Mouse (Mus musculus): Measurements from ENCODE around the gene Smc5. TPM values are rescaled to one million over a fixed set of nuclear protein-coding genes. Genes with fewer than 3 reads are reported as not detected.
A peak's percentile ranks its signal among the peaks of the same experiment; 100 is the strongest.

The Smc5 gene
- polyA plus RNA-seq (2015; fragmentation: Nextera tagmentation; extraction: Ambion mirVana): 24.6 and 27.5 TPM in 2 replicates

DNA sequence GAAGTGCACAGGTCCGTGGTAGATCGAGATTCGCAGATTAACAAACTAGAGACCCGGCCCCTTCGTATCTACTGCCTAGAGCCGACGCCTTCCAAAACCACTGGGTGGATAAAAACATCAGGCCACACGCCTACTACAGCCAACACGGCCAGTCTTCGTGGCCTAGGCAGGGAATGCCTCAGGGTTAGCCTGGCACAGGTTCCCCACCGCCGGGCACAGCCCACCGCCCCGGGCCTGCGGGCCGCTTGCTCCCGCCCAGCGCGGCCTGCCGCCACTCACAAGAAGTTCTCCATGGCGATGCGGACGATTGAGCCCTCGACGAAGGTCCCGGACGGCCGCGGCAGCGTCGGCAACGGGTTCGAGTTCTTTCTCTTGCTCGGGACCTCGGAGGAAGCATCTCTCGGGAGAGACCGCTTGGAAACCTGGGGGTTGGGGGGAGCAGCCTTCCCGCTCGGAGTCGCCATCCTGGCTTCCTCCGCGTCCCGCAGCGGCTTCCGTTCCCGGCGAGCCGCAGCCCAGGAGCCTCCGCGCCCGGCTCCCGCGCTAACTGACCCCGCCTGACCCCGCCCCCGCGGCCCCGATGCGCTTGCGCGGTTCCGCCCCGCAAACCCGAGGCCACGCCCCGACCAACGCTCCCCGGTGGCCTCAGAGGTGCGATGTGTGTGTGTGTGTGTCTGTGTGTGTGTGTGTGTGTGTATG is at the start of gene Smc5:
TSS of gene Smc5 (minus strand) at position 543 of the 699 bp plus-strand sequence.
- Histone ChIP-seq H3K27me3 (replicated peaks) (no peaks in the 10 kb centered on the region), H3K9ac (replicated peaks) (peak within 1 kb of the TSS; percentile 93), H3K4me1 (peaks cover 8% of the 10 kb centered on the region), H3K4me3 (replicated peaks) (peak within 1 kb of the TSS; percentile 91), H3K4me2 (peak within 1 kb of the TSS; percentile 62), H3K36me3 (no peaks in the 10 kb centered on the region), H3K9me3 (replicated peaks) (no peaks in the 10 kb centered on the region), H3K27ac (replicated peaks) (peak within 1 kb of the TSS; percentile 74)
- ATAC-seq (ENCODE audit: low FRiP score): peak; percentile 95
- WGBS: under 1% methylated on average over 69 of the region's 69 CpGs

DNA sequence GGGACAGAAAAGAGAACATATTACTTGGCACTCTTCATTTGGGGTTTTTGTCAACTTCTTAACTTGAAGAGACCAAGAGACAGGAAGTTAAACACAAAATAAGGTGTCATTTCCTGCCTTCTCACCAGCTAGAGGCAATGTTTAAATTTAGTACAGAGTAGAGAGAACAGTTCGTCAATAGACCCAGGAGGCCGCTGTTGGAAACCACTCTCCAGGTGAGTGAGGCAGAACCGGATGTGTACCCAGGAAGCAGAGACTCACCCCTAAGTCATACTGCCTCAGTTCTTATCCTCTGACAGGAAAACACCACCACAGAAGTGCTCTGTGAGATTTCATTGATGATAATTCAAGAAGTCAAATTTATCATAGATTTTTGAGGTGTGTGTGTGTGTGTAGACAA is 49.4 kb upstream of the Smc5 start:
- Histone ChIP-seq H3K9me3 (replicated peaks) (no peaks in the 10 kb centered on the region), H3K27ac (replicated peaks) (no peak overlapping the region), H3K27me3 (replicated peaks) (no peaks in the 10 kb centered on the region), H3K9ac (replicated peaks) (no peak overlapping the region), H3K4me3 (replicated peaks) (no peak overlapping the region), H3K4me2 (no peak overlapping the region), H3K4me1 (no peaks in the 10 kb centered on the region), H3K36me3 (no peaks in the 10 kb centered on the region)
- WGBS: 85% methylated on average over 3 of the region's 3 CpGs
- no peak for ATAC-seq (ENCODE audit: low FRiP score)

DNA sequence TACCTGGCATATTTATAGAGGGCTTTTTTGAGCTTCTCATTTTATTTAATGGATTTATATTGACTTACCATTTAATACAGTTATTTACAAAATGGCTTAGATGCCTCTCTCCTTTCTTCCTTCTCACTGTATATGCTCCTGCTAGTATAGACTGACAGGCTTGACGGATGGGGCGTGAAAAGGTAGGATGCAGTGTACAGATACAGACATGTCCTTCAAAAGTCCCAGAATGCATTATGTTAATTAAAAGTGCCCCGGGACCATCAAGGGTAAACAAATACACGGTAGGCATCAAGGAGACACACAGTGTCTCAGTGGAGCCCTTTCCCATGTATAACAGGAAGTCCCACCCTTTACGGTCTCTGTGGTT is 44.3 kb upstream of the Smc5 start:
- ATAC-seq (ENCODE audit: low FRiP score): no peak
- no peaks in the 10 kb centered on the region for H3K27me3 ChIP-seq (replicated peaks)
- H3K4me3 ChIP-seq (replicated peaks): no peak overlapping the region
- H3K9me3 ChIP-seq (replicated peaks): no peaks in the 10 kb centered on the region
- no peak overlapping the region for H3K4me2 ChIP-seq
- WGBS: 71% methylated on average over 5 of the region's 5 CpGs
- no peak overlapping the region for H3K9ac ChIP-seq (replicated peaks)
- H3K36me3 ChIP-seq: no peaks in the 10 kb centered on the region
- H3K4me1 ChIP-seq: peaks cover 6% of the 10 kb centered on the region
- H3K27ac ChIP-seq (replicated peaks): peak overlapping the region; percentile 67; the same call in 1 of the 2 replicates

DNA sequence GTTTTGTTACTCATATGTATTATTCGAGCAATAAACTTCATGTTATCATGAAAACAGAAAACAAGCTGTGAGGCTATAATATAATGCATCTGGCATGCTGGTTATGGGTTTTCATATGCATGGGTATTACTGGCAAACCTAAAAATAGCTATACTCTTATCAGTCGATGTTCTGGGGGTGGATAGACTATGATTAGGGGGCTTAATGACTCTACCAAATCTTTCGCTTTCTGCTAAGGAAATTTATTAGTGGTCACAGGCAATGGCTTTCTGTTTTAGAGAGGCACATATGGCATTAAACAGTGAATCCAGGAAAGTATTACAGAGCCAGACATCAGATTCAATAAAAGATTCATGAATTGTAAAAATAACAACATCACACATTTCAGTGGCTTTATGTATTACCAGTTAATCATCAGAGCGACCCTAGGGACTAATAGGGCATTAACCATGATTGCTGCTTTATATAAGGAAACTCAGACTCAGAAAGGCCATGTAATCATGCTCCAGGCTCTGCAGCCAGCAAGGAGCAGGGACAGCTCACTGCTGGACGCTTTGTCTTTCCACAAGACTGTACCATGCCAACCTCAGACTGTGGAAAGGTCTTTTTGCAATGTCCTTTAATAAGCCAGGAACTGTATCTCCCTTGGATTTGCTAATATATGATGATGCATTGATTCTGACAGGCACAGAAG is 43.7 kb upstream of the Smc5 start:
- Histone ChIP-seq H3K9me3 (replicated peaks) (no peaks in the 10 kb centered on the region), H3K9ac (replicated peaks) (no peak overlapping the region), H3K4me1 (peaks cover 6% of the 10 kb centered on the region), H3K4me2 (no peak overlapping the region), H3K27me3 (replicated peaks) (no peaks in the 10 kb centered on the region), H3K36me3 (no peaks in the 10 kb centered on the region), H3K4me3 (replicated peaks) (no peak overlapping the region), H3K27ac (replicated peaks) (peak overlapping the region; percentile 67; the same call in 1 of the 2 replicates)
- ATAC-seq (ENCODE audit: low FRiP score): peak; percentile 41; the same call in 1 of the 2 replicates
- WGBS: 43% methylated on average over 5 of the region's 5 CpGs

DNA sequence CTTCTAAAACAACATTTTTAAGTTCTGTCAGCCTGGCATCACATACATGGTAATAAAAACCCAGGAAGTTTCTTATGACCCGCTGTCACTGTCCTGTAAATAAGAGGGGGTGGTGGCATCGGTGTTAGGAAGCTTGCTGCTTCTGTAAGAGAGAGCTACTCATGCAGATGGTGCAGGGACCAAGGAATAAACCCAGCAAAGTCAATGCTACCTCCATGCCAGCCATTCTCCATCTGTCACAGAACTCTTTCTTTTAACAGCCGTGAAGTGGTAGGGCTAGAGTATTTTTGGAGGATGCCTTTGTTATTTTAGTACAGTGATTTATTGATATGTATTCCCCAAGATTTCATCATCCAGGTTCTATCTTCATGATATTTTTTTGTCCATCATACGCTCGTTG is 43.2 kb upstream of the Smc5 start:
- Histone ChIP-seq H3K9me3 (replicated peaks) (no peaks in the 10 kb centered on the region), H3K27me3 (replicated peaks) (no peaks in the 10 kb centered on the region), H3K9ac (replicated peaks) (no peak overlapping the region), H3K27ac (replicated peaks) (no peak overlapping the region), H3K36me3 (no peaks in the 10 kb centered on the region), H3K4me1 (peaks cover 6% of the 10 kb centered on the region), H3K4me3 (replicated peaks) (no peak overlapping the region), H3K4me2 (no peak overlapping the region)
- ATAC-seq (ENCODE audit: low FRiP score): 0 out of 2 replicates have a peak, but pooled peaks have one; percentile 3
- WGBS: 62% methylated on average over 5 of the region's 5 CpGs

DNA sequence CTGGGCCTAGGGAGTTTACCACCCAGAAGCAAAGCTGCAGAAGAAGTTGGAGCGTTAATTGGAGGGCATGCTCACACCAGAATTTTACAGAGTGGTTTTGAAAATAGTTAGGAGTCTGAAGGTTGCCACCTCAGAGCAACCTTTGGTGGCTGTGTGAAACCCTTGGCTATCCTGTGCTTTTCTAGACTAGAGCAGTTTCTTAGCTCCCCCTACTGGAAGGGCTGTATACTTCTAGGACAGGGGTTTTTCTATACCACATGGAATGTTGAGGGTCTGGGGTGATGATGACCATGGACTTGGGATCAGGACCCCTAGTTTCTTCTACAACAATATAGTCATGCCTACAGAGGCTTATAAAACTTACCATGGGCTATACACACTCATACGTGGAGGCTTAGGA is 36.3 kb upstream of the Smc5 start:
- no peak overlapping the region for H3K9ac ChIP-seq (replicated peaks)
- no peak overlapping the region for H3K4me2 ChIP-seq
- 86% methylated on average over 2 of the region's 2 CpGs for WGBS
- H3K9me3 ChIP-seq (replicated peaks): no peaks in the 10 kb centered on the region
- no peaks in the 10 kb centered on the region for H3K27me3 ChIP-seq (replicated peaks)
- no peak overlapping the region for H3K27ac ChIP-seq (replicated peaks)
- ATAC-seq (ENCODE audit: low FRiP score): no peak
- H3K36me3 ChIP-seq: no peaks in the 10 kb centered on the region
- no peak overlapping the region for H3K4me3 ChIP-seq (replicated peaks)
- no peaks in the 10 kb centered on the region for H3K4me1 ChIP-seq

DNA sequence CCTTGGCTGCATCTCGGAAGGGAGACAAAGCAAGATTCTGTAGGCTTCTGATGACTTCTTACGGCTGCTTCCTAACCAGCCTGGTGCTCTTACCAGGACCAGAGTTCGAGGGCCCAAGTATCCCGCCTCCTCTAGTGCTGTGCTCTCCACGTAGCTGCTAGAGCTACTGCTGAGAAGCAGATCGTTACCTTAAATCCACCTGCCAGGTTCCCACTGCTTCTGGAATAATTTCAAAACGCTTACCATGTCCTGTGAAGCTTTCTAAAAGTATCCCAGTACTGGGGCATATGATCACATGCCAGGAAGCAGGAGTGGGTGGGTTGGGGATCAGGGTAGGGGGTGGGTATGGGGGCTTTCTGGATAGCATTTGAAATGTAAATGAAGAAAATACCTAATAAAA is 33.0 kb upstream of the Smc5 start:
- no peaks in the 10 kb centered on the region for H3K9me3 ChIP-seq (replicated peaks)
- no peak overlapping the region for H3K9ac ChIP-seq (replicated peaks)
- H3K36me3 ChIP-seq: no peaks in the 10 kb centered on the region
- no peak overlapping the region for H3K4me3 ChIP-seq (replicated peaks)
- H3K4me1 ChIP-seq: no peaks in the 10 kb centered on the region
- H3K27ac ChIP-seq (replicated peaks): no peak overlapping the region
- WGBS: 85% methylated on average over 7 of the region's 7 CpGs
- no peak for ATAC-seq (ENCODE audit: low FRiP score)
- no peak overlapping the region for H3K4me2 ChIP-seq
- no peaks in the 10 kb centered on the region for H3K27me3 ChIP-seq (replicated peaks)

DNA sequence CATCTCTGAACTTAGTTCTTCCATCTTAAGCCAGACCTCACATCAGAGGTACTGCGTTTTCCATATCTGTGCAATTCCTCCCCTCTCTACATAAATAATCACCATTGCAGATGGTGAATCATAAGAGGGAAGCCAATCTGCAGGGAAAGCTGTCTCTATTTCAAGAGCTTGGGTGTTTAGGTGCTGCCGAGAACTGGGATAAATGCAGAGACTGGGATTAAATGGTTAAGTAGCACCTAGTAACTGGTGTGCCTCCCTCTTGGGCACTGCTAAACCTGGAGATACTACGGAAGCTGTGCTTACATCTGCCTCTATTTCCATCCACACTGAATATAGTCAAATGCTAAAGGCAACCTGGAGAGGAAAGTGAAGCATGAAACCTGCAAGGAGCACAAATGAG is 26.3 kb upstream of the Smc5 start:
- WGBS: 83% methylated on average over 3 of the region's 3 CpGs
- Histone ChIP-seq H3K9me3 (replicated peaks) (no peaks in the 10 kb centered on the region), H3K27me3 (replicated peaks) (no peaks in the 10 kb centered on the region), H3K4me3 (replicated peaks) (no peak overlapping the region), H3K4me2 (no peak overlapping the region), H3K27ac (replicated peaks) (no peak overlapping the region), H3K4me1 (no peaks in the 10 kb centered on the region), H3K36me3 (no peaks in the 10 kb centered on the region), H3K9ac (replicated peaks) (no peak overlapping the region)
- ATAC-seq (ENCODE audit: low FRiP score): no peak

DNA sequence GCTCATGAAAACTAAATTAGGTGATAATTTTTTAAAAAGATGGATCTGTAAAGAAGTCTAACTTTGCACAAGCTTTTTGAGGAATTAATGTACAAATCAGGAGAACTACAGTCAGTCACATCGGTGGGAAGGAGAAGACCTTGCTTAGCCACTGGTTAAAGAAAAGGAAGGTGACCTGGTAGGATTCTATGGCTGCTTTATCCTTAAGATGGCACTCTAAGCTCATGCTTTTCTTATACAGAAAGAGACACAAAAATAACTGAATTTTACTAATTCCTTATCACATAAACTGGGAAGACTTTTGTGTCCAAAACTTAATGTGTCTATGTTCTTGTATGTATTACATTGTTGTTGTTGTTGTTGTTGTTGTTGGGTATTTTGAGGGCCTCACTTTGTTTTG is 25.2 kb upstream of the Smc5 start:
- Histone ChIP-seq H3K4me3 (replicated peaks) (no peak overlapping the region), H3K4me1 (no peaks in the 10 kb centered on the region), H3K27ac (replicated peaks) (no peak overlapping the region), H3K27me3 (replicated peaks) (no peaks in the 10 kb centered on the region), H3K9me3 (replicated peaks) (no peaks in the 10 kb centered on the region), H3K36me3 (no peaks in the 10 kb centered on the region), H3K4me2 (no peak overlapping the region), H3K9ac (replicated peaks) (no peak overlapping the region)
- ATAC-seq (ENCODE audit: low FRiP score): no peak
- 86% methylated on average over 1 of the region's 1 CpGs for WGBS

DNA sequence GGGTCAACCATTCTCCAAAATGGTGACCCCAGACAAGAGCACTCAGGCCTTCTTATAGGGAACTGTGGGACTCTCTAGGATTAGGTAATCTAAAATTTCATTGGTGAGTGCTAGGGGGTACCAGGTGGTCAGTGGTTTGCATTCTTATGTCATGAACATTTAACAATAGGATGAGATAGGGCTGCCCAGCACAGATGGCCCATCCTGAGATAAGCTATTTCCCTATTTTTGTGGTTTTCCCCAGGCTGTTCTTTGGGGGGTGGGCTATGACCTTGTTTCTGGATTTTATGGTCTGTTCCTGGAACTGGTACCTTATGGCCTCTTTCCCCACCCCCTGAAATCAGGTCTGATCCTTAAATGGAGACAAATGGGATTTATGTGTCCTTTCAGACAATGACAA is 23.5 kb upstream of the Smc5 start:
- no peaks in the 10 kb centered on the region for H3K4me1 ChIP-seq
- H3K27me3 ChIP-seq (replicated peaks): no peaks in the 10 kb centered on the region
- H3K4me2 ChIP-seq: no peak overlapping the region
- H3K4me3 ChIP-seq (replicated peaks): no peak overlapping the region
- no peaks in the 10 kb centered on the region for H3K36me3 ChIP-seq
- ATAC-seq (ENCODE audit: low FRiP score): no peak
- no peak overlapping the region for H3K9ac ChIP-seq (replicated peaks)
- H3K27ac ChIP-seq (replicated peaks): no peak overlapping the region
- no peaks in the 10 kb centered on the region for H3K9me3 ChIP-seq (replicated peaks)

DNA sequence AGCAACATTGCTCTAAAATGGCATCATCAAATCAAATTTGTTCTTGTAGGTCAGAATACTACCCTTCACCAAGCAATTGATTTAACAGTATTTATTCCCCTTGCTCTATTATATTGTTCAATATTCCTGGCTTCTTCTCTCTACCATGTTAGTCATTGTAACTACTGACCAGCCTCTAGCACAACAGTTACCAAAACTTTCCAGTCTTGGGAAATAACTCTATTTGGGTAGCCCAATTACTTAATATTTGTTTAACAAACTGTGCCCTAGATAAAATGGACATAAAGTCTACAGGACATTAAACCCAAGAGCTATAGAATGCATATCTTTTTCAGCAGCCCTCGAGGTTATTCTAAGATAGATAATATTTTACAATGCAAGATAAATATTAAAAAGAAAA is 15.6 kb upstream of the Smc5 start:
- Histone ChIP-seq H3K9ac (replicated peaks) (no peak overlapping the region), H3K4me2 (no peak overlapping the region), H3K4me3 (replicated peaks) (no peak overlapping the region), H3K27ac (replicated peaks) (no peak overlapping the region), H3K36me3 (no peaks in the 10 kb centered on the region), H3K4me1 (no peaks in the 10 kb centered on the region), H3K9me3 (replicated peaks) (0 out of 2 replicates have a peak, but pooled peaks cover 3% of the 10 kb centered on the region), H3K27me3 (replicated peaks) (no peaks in the 10 kb centered on the region)
- 86% methylated on average over 1 of the region's 1 CpGs for WGBS
- no peak for ATAC-seq (ENCODE audit: low FRiP score)

DNA sequence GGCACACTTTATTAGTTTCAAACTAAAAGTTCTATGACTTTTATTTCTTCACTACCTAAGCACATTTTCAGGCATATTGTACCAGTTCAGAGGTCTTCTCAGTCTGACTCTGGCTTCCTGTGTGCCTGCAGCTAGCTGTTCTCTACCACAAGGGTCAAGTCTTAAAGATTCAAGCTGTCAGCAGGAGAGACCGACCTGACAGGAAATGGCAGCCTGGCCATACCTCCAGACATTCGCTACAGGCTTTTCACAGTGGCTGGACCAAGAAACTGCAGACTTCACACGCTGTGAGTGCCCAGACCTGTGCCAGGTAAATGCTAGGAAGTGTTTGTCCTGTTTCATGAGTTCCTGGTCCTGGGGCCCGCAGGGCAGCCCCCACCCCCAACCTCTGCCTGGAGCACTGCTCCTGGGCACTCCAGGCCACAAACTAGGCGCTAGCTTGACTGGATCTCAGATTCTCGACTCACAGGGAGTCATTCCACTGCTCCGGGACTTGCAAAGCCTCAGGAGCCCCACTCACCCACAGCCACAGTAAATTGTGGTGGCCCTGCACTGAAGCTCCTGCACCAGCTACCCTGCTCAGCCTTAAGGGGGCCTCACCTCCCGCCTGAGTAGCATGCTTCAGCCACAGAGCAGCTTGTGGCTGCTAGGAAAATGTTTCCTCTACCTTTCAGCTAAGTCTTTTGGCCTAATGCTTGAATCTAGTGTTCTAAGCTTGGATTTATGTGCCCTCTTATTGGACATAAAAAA is 8.4 kb upstream of the Smc5 start:
- no peak for ATAC-seq (ENCODE audit: low FRiP score)
- no peak overlapping the region for H3K4me3 ChIP-seq (replicated peaks)
- no peaks in the 10 kb centered on the region for H3K9me3 ChIP-seq (replicated peaks)
- H3K36me3 ChIP-seq: no peaks in the 10 kb centered on the region
- no peaks in the 10 kb centered on the region for H3K4me1 ChIP-seq
- 63% methylated on average over 8 of the region's 8 CpGs for WGBS
- no peak overlapping the region for H3K9ac ChIP-seq (replicated peaks)
- H3K27ac ChIP-seq (replicated peaks): no peak overlapping the region
- H3K4me2 ChIP-seq: no peak overlapping the region
- H3K27me3 ChIP-seq (replicated peaks): no peaks in the 10 kb centered on the region

Data from neural tube, embryonic 15.5 days (tissue).